Mouse (Mus musculus) stomach, embryonic 14.5 days (tissue): ENCODE measurements around the gene Blmh. TPM values are rescaled to one million over a fixed set of nuclear protein-coding genes. Genes with fewer than 3 reads are reported as not detected.
A peak's percentile ranks its signal among the peaks of the same experiment; 100 is the strongest.
"Not testable (repeated sequence)": the region's sequence is repeated elsewhere in the genome, so short reads cannot be mapped to it uniquely, and the experiment has no call there.

Source experiments
- ATAC-seq: fragments of 200-750 bp; cut with Nextera tagmentation; 2 replicates; pipeline ENCODE4 v1.8.0; 2017; ENCODE audit warnings: low read depth, moderate TSS enrichment; ENCODE audit not compliant: insufficient number of reproducible peaks, insufficient read depth, low FRiP score
- H3K27ac ChIP-seq: fragments of 300-500 bp; sonication (generic); 2 replicates; pipeline ENCODE4 v1.5.1; 2014; ENCODE audit warnings: mild to moderate bottlenecking, low read length, moderate library complexity, mixed read lengths
- H3K27me3 ChIP-seq: fragments of 300-500 bp; sonication (generic); 2 replicates; pipeline ENCODE4 v1.6.1; 2014; ENCODE audit warnings: low read length, control low read depth, mixed read lengths; ENCODE audit not compliant: control insufficient read depth, insufficient read depth
- H3K36me3 ChIP-seq: fragments of 300-500 bp; sonication (generic); 2 replicates; pipeline ENCODE4 v1.6.1; 2014; ENCODE audit warnings: mild to moderate bottlenecking, control low read depth, low read length, moderate library complexity, mixed read lengths; ENCODE audit not compliant: control insufficient read depth, insufficient read depth
- H3K4me1 ChIP-seq: fragments of 300-500 bp; sonication (generic); 2 replicates; pipeline ENCODE4 v1.6.1; 2014; ENCODE audit warnings: low read length, control low read depth, mixed read lengths; ENCODE audit not compliant: control insufficient read depth, insufficient read depth
- H3K4me2 ChIP-seq: fragments of 300-500 bp; sonication (generic); replicated peaks from 2 replicates; pipeline ENCODE4 v1.6.1; 2014; ENCODE audit warnings: low read depth, low read length, control low read depth
- H3K4me3 ChIP-seq: fragments of 300-500 bp; sonication (generic); 2 replicates; pipeline ENCODE4 v1.5.1; 2014; ENCODE audit warnings: low read depth, low read length, control low read depth
- H3K9ac ChIP-seq: fragments of 300-500 bp; sonication (generic); replicated peaks from 2 replicates; pipeline ENCODE4 v1.6.1; 2014; ENCODE audit warnings: low read depth, mild to moderate bottlenecking, control low read depth, low read length, moderate library complexity, mixed read lengths
- H3K9me3 ChIP-seq: fragments of 300-500 bp; sonication (generic); 2 replicates; pipeline ENCODE4 v1.6.1; 2016; ENCODE audit warnings: low read depth, low read length, control low read depth; ENCODE audit not compliant: control insufficient read depth
- WGBS: fragments of 180-500 bp; shearing (Covaris S2); extraction: QIAGEN DNeasy Blood & Tissue Kit; methylation state at CpG from one replicate; pipeline ENCODE4 v1.1.7; 2014; 5-methylcytosine and 5-hydroxymethylcytosine counted together
- polyA plus RNA-seq: library from polyadenylated mRNA; unstranded; fragments of >200 nt; fragmentation: Nextera tagmentation; extraction: Ambion mirVana; gene quantifications from 2 replicates; pipeline ENCODE4 v1.2.1, GENCODE M21; 2014

The Blmh gene
- polyA plus RNA-seq, 1 experiment from 2014 or later = 127 TPM

DNA sequence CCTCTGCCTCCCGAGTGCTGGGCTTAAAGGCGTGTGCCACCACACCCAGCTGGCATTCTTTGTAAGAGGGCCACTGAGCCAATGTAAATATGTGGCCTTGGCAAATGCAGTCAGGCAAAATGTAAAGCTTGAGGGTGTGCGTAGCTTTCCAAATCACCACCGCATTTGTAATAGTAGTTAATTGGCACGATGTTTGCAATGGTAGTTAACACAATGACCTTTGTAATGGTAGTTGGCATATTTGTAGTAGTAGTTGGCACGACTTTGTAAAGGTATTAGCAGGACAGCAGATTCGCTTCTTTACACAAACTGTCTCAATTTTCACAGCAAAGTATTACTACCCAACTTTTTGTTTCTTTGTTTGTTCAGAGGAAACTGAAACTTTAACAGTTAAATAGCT is 16.0 kb upstream of the Blmh start:
- no peak for ATAC-seq
- 85% methylated on average over 7 of the region's 7 CpGs for whole genome bisulfite sequencing

DNA sequence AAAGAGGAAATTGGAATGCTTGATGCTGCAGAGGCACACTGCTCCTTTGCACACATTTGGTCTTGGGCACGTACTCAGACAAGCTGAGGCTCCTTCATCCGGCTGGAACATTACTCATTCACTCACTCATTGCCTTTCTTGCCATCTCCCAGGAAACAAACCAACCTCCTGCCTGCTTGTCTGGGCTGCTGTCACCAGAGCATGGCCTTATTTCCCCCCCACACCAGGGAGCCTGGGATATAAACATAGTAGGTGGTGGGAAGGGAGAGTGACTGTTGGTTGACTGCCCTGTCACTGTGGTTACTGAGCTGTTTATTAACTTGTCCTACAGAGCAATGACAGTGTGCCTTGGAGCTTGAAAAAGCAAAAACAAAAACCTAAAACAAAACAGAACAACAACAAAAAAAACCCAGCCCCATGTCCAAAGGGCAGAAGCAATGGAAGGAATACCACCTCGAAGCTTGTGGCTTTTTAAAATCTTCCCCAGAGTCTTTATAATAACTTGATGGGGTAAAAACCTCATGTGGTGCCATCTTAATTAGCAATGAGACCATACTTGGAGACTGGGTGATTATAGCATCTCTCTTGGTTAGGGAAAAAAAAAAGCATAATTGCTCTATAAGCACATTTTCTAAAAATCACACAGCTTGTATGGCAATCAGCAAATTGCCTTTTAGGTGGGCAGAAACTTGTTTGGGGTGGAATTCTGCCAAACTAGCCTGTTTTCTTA is 13.1 kb upstream of the Blmh start:
- Histone ChIP-seq H3K9ac (no peak overlapping the region), H3K9me3 (no peaks in the 10 kb centered on the region), H3K27ac (no peak overlapping the region), H3K4me3 (no peak overlapping the region), H3K4me2 (no peak overlapping the region), H3K27me3 (no peaks in the 10 kb centered on the region), H3K4me1 (no peaks in the 10 kb centered on the region), H3K36me3 (no peaks in the 10 kb centered on the region)
- no peak for ATAC-seq
- WGBS = 53% methylated on average over 3 of the region's 3 CpGs

More for the DNA sequence above, 16.0 kb upstream of the Blmh start:
- Histone ChIP-seq H3K9ac (no peak overlapping the region), H3K27ac (no peak overlapping the region), H3K27me3 (no peaks in the 10 kb centered on the region), H3K4me3 (no peak overlapping the region), H3K4me1 (no peaks in the 10 kb centered on the region), H3K4me2 (no peak overlapping the region), H3K9me3 (no peaks in the 10 kb centered on the region), H3K36me3 (no peaks in the 10 kb centered on the region)

DNA sequence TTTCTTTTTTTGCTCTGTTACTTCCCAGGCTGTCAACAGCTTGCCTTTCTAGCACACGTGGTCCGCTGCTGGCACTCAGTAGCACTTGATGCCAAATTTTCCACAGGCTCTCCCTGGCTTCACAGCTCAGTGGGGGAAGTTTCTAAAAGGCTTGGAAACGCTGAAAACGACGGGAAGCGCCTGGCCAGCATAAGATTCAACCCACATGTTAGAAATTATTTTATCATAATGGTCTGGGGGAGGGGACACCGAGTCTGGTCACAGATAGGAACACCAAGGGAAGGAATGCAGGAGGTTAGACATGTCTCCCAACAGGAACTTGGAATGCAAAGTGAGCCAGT is 12.6 kb upstream of the Blmh start:
- no peak overlapping the region for H3K4me2 ChIP-seq
- no peak overlapping the region for H3K27ac ChIP-seq
- 50% methylated on average over 7 of the region's 7 CpGs for WGBS
- H3K4me3 ChIP-seq = no peak overlapping the region
- H3K4me1 ChIP-seq = 0 out of 2 replicates have a peak, but pooled peaks cover 4% of the 10 kb centered on the region
- no peak overlapping the region for H3K9ac ChIP-seq
- no peaks in the 10 kb centered on the region for H3K36me3 ChIP-seq
- no peaks in the 10 kb centered on the region for H3K27me3 ChIP-seq
- no peak for ATAC-seq
- no peaks in the 10 kb centered on the region for H3K9me3 ChIP-seq

DNA sequence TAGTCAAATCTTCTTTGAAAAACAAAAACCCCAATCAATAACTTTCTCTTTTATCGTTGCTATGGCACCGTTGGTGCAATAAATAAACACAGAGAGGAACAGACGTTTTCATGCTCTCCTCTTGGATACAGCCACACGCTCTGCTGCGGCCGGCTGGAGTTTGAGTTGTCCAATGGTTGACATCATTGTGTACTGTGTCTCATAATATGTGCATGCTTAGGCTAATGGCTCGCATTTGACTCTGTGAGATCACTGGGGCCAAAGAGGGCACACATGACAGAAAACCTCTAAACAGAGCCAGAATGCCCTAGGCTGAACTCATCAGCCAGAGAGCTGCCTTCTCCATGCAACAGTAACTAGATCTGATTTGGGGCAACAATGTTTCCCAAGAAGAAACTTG is 10.2 kb upstream of the Blmh start:
- Histone ChIP-seq H3K4me2 (no peak overlapping the region), H3K4me1 (0 out of 2 replicates have a peak, but pooled peaks cover 9% of the 10 kb centered on the region), H3K9me3 (no peaks in the 10 kb centered on the region), H3K9ac (no peak overlapping the region), H3K4me3 (no peak overlapping the region), H3K36me3 (no peaks in the 10 kb centered on the region), H3K27ac (no peak overlapping the region), H3K27me3 (no peaks in the 10 kb centered on the region)
- 46% methylated on average over 7 of the region's 7 CpGs for WGBS
- no peak for ATAC-seq

DNA sequence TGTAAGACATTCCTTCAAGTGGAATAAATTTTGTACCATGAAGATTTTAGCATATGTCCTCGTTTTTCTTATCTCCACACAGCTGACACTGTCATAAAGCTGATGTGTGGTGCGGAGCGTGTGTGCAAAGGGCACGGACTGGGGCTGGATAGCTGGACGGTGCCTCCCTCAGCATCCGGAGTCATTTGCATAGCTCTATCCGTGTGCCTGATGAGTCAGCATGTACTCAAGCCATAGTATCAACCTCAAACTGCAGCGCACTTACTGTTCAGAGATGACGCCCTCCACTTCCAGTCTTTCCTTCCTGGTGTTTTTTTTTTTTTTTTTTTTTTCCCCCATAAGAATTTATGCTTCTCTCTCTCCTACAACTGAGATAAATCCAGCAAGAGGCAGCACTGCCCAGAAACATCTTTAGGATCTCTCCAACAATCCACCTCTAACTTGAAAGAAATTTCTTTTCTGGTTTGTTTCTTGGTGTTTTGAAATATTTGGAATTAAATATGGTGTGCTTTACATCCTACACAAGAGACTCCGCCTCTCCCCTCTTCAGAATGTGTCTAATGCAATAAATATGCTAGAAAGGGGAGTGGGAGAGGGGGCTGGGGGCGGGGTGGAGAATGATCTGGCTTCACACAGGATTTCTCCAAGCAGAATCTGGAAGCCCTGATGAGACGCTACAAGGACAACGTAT is 7.9 kb upstream of the Blmh start:
- H3K27ac ChIP-seq = no peak overlapping the region

DNA sequence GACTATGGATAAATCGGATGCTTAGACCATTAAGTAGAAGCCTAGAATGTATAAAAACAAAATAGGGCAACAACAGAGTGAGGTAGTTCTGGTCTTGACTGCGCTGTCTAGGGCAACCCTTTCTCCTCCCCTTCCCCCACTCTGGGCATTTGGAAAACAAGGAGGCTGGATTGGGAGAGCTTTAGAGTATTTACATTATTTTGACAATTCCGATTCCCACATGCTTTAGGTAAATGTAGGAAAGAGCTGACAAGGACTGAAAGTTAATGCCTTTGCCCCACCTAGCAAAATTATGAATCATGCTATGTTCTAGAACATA is 7.4 kb upstream of the Blmh start:
- no peak overlapping the region for H3K9ac ChIP-seq
- 42% methylated on average over 3 of the region's 3 CpGs for WGBS
- H3K27me3 ChIP-seq = no peaks in the 10 kb centered on the region
- peak overlapping the region; percentile 2; the same call in 1 of the 2 replicates for H3K4me2 ChIP-seq
- ATAC-seq = no peak
- H3K27ac ChIP-seq = no peak overlapping the region
- H3K9me3 ChIP-seq = no peaks in the 10 kb centered on the region
- no peak overlapping the region for H3K4me3 ChIP-seq
- no peaks in the 10 kb centered on the region for H3K36me3 ChIP-seq
- 0 out of 2 replicates have a peak, but pooled peaks cover 9% of the 10 kb centered on the region for H3K4me1 ChIP-seq

More for the DNA sequence above, 7.9 kb upstream of the Blmh start:
- Histone ChIP-seq H3K4me1 (0 out of 2 replicates have a peak, but pooled peaks cover 9% of the 10 kb centered on the region), H3K36me3 (no peaks in the 10 kb centered on the region), H3K27me3 (no peaks in the 10 kb centered on the region), H3K9ac (no peak overlapping the region), H3K4me2 (peak overlapping the region; percentile 2), H3K9me3 (no peaks in the 10 kb centered on the region), H3K4me3 (no peak overlapping the region)
- WGBS = 25% methylated on average over 13 of the region's 13 CpGs
- ATAC-seq = no peak

DNA sequence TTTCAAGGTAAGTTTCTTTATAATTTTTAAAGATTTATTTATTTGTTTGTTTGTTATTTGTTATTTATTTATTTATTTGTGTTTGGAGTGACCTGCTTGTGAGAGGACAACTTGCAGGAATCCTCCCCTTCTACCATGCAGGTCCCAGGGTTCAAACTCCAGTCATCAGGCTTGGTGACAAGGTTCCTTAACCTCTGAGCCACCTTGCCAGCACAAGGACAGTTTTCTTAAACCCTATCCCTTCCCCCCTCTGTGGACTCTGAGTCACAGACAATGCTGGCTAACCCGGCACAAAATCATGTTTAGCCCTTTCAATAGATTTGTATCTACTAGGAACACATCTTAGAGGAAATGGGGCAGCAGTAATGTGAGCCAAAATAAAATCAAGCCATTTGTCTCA is 4.0 kb upstream of the Blmh start:
- Histone ChIP-seq H3K9me3 (no peaks in the 10 kb centered on the region), H3K4me3 (no peak overlapping the region), H3K36me3 (no peaks in the 10 kb centered on the region), H3K27ac (no peak overlapping the region), H3K9ac (no peak overlapping the region), H3K4me2 (no peak overlapping the region), H3K27me3 (no peaks in the 10 kb centered on the region), H3K4me1 (0 out of 2 replicates have a peak, but pooled peaks cover 9% of the 10 kb centered on the region)
- no peak for ATAC-seq
- 56% methylated on average over 1 of the region's 1 CpGs for WGBS

DNA sequence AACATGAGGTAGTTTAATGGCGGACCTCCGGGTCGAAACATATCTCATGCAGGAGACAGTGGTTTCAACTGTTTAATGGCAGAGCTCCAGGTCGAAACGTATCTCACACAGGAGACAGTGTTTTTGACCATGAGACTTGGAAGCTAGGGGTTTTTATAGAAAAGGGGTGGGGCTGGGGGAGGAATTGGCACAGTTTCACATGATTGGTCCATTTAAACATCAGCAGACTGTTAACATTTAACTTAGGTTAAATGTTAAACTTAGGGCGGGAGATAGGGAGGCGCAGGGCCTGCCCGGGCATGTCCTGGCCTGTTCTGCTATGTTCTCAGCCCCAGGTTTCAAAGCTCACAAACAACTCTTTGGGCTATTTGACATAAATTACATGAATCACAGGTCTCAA is 4.0 kb downstream of the Blmh start:
- H3K4me2 ChIP-seq, ATAC-seq: not testable (repeated sequence)
- WGBS = 80% methylated on average over 8 of the region's 8 CpGs

More for the DNA sequence above, 4.0 kb downstream of the Blmh start:
- not testable (repeated sequence) for H3K27ac ChIP-seq, H3K9ac ChIP-seq, H3K36me3 ChIP-seq, H3K4me3 ChIP-seq, H3K27me3 ChIP-seq, H3K4me1 ChIP-seq, H3K9me3 ChIP-seq
